ENCODE assay signal across 15 mouse cellular contexts in genomic region chr16:24340646-24341045, GRCm38 (mm10). TPM values are rescaled to one million over a fixed set of nuclear protein-coding genes. Genes with fewer than 3 reads are reported as not detected.
A peak's percentile ranks its signal among the peaks of the same experiment; 100 is the strongest.
DNase-seq lines count a peak whose midpoint lies in the region.
"Had no signal": no experiment of that assay in that cellular context is flagged by ENCODE, and none has a peak within 500 bp of the region (broad histone marks: within the 10 kb centered on the region; RNA-seq: fewer than 3 reads in every experiment).

No protein-coding gene starts in this region.

- intact Hi-C loops in heart, postnatal 10 days (cut with DNase I): no loop called here

- peak; percentile 54 for DNase-seq in heart, adult 11 months
- DNase-seq in heart, postnatal 10 days: no peak
- peak; percentile 35 for DNase-seq in kidney, adult 9 months
- DNase-seq in kidney, adult 11 months: no peak
- peak; percentile 60 for DNase-seq in A20 (ENCODE audit: low read depth, low spot score)
- DNase-seq: adrenal gland, adult 2 months; adrenal gland, postnatal 10 days; adrenal gland, postnatal 25 days; cerebellum, adult 11 months; cerebellum, adult 18-20 months; cerebellum, adult 8-10 months; cerebellum, adult 9-11 months; cerebellum, postnatal 14 days; cerebellum, postnatal 36 days had no signal

RNA-seq across cellular contexts. Expression of gene Lpp, which starts 52.7 kb away (rescaled TPM):
- 10 to 100 TPM; 58.8 TPM for total RNA-seq in heart, postnatal 10 days (2021)
- total RNA-seq: MEL had no signal

Comparison
In these comparisons a context has a peak if more than half of its experiments do, and no peak if none do; other contexts are left out.
1. DNase-seq: peak in heart, adult 11 months (single experiment), kidney, adult 9 months (single experiment) and A20 (single experiment); none in heart, postnatal 10 days (0 of 2) and kidney, adult 11 months (single experiment).